Mouse (Mus musculus): ENCODE measurements around the gene Tnfrsf11a. TPM values are rescaled to one million over a fixed set of nuclear protein-coding genes. Genes with fewer than 3 reads are reported as not detected.

Tnfrsf11a gene
- polyA plus RNA-seq (2012; rRNA removed) = 3.7 and 5.9 TPM in 2 replicates

GRCm38 (mm10) chr1:105780457-105781364 lies at the start of gene Tnfrsf11a:
Tnfrsf11a (plus strand) TSS chr1:105780718.

Other genes with a start within 250 kb of the Tnfrsf11a start
- gene Pign, start 117.0 kb upstream of the Tnfrsf11a start, polyA plus RNA-seq (2012; rRNA removed) = 1.1 and 2.5 TPM in 2 replicates
- gene Relch, start 116.9 kb upstream of the Tnfrsf11a start, polyA plus RNA-seq (2012; rRNA removed) = 14.0 and 20.2 TPM in 2 replicates
- gene Zcchc2, start 209.7 kb downstream of the Tnfrsf11a start, polyA plus RNA-seq (2012; rRNA removed) = 4.6 and 4.9 TPM in 2 replicates

Measured in stomach, adult 2 months (tissue).